Mouse (Mus musculus) limb, embryonic 11.5 days (tissue): ENCODE results near the gene Ifitm1. TPM values are rescaled to one million over a fixed set of nuclear protein-coding genes. Genes with fewer than 3 reads are reported as not detected.
"Not testable (repeated sequence)": the region's sequence is repeated elsewhere in the genome, so short reads cannot be mapped to it uniquely, and the experiment has no call there.

Experiments used
- ATAC-seq: fragments of 200-750 bp; cut with Nextera tagmentation; 2 replicates; pipeline ENCODE4 v1.8.0; 2017; ENCODE audit warnings: low read depth; ENCODE audit not compliant: insufficient number of reproducible peaks, low FRiP score, low TSS enrichment
- DNase-seq: peaks from one replicate; pipeline ENCODE4 v3.0.0-alpha.2; 2015; ENCODE audit warnings: low spot score
- H3K27ac ChIP-seq: fragments of 300-500 bp; sonication (generic); replicated peaks from 2 replicates; pipeline ENCODE4 v1.5.1; 2014; ENCODE audit warnings: low read depth, mild to moderate bottlenecking, low read length
- H3K27me3 ChIP-seq: fragments of 300-500 bp; sonication (generic); 2 replicates; pipeline ENCODE4 v1.6.1; 2014; ENCODE audit warnings: mild to moderate bottlenecking, low read length, mixed read lengths; ENCODE audit not compliant: control insufficient read depth, insufficient read depth
- H3K36me3 ChIP-seq: fragments of 300-500 bp; sonication (generic); 2 replicates; pipeline ENCODE4 v1.6.1; 2014; ENCODE audit warnings: mild to moderate bottlenecking, low read length, moderate library complexity, mixed read lengths; ENCODE audit not compliant: control insufficient read depth, insufficient read depth
- H3K4me1 ChIP-seq: fragments of 300-500 bp; sonication (generic); 2 replicates; pipeline ENCODE4 v1.6.1; 2014; ENCODE audit warnings: low read length, mixed read lengths; ENCODE audit not compliant: control insufficient read depth, insufficient read depth
- H3K4me2 ChIP-seq: fragments of 300-500 bp; sonication (generic); 2 replicates; pipeline ENCODE4 v1.6.1; 2014; ENCODE audit warnings: low read depth, mild to moderate bottlenecking, moderate library complexity; ENCODE audit not compliant: severe bottlenecking
- H3K4me3 ChIP-seq: fragments of 300-500 bp; sonication (generic); 2 replicates; pipeline ENCODE4 v1.5.1; 2014; ENCODE audit warnings: low read depth, low read length
- H3K9ac ChIP-seq: fragments of 300-500 bp; sonication (generic); 2 replicates; pipeline ENCODE4 v1.6.1; 2014; ENCODE audit warnings: mild to moderate bottlenecking, low read length
- H3K9me3 ChIP-seq: fragments of 300-500 bp; sonication (generic); 2 replicates; pipeline ENCODE4 v1.6.1; 2016; ENCODE audit warnings: low read length; ENCODE audit not compliant: control insufficient read depth
- WGBS: fragments of 180-500 bp; shearing (Covaris S2); extraction: QIAGEN DNeasy Blood & Tissue Kit; methylation state at CpG from one replicate; pipeline ENCODE4 v1.1.7; 2014; 5-methylcytosine and 5-hydroxymethylcytosine counted together
- polyA plus RNA-seq: library from polyadenylated mRNA; unstranded; fragments of >200 nt; fragmentation: Nextera tagmentation; extraction: Ambion mirVana; gene quantifications from 2 replicates; pipeline ENCODE4 v1.2.1, GENCODE M21; 2014

Ifitm1 gene
- polyA plus RNA-seq, 1 experiment from 2014 or later = 68.3 TPM

DNA sequence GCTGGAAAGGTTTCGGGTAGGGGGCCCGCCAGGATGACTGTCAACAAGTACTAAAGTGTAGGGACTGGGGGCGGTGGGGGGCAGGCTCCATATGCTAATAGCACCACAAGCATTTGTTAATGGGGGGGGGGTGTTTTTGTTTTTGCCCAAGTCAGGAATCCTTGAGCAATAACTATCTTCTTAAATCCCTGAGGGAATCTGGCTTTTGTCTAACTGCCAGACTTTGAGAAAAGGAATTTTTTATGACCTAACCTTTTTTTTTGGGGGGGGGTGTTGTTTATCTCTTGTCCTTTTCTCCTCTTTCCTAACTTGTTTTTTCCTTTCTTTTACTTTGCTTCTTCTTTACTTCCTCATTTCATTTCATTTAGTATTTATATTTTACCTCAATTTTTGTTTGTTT, 8.4 kb downstream of the Ifitm1 start:
- Histone ChIP-seq H3K4me3 (no peak overlapping the region), H3K4me2 (no peak overlapping the region), H3K36me3 (no peaks in the 10 kb centered on the region), H3K9me3 (no peaks in the 10 kb centered on the region), H3K4me1 (peaks cover 11% of the 10 kb centered on the region; the same call in 1 of the 2 replicates), H3K27me3 (no peaks in the 10 kb centered on the region), H3K27ac (no peak overlapping the region), H3K9ac (no peak overlapping the region)
- no peak for DNase-seq
- 25% methylated on average over 3 of the region's 3 CpGs for WGBS
- ATAC-seq = no peak

DNA sequence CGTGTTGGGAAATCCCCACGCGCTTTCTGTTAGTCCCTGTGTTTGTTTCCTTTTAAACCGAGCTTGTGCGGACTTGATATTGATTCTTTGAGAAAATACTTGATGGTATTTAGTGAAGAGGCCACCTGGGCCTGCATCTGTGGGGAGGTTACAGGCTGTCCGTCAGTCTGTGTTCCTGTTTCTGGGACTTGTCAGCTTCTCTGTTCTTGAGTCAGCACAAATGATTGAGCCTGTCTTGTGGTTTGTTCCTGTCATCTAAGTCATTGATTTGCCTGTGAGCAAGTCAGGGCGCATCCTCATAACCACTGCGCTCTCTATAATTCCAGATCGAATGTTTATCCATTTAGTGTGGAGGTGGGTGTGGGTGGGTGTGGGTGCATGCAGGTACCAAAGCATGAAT, 9.7 kb downstream of the Ifitm1 start:
- not testable (repeated sequence) for H3K27me3 ChIP-seq, H3K27ac ChIP-seq, H3K9me3 ChIP-seq, H3K4me2 ChIP-seq, H3K36me3 ChIP-seq, DNase-seq, H3K9ac ChIP-seq, H3K4me1 ChIP-seq, H3K4me3 ChIP-seq, ATAC-seq
- WGBS = 90% methylated on average over 9 of the region's 9 CpGs

DNA sequence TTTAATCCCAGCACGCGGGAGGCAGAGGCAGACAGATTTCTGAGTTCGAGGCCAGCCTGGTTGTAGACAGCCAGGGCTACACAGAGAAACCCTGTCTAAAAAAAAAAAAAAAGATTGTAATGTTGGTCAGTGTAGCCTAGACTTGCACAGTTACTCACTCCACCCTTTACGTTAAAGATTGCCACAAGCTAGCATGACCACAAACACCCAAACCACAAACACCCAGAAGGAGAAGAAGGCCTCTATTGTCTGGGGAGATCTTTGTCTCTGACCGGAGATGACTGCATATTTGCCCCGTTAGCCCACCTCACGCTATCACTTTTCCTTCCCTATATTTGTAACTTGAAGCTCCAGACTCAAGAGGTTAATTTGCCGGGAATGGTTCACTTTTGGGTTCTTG, 14.7 kb downstream of the Ifitm1 start:
- Histone ChIP-seq H3K9ac (no peak overlapping the region), H3K4me1 (no peaks in the 10 kb centered on the region), H3K4me3 (no peak overlapping the region), H3K36me3 (no peaks in the 10 kb centered on the region), H3K27me3 (no peaks in the 10 kb centered on the region), H3K4me2 (no peak overlapping the region), H3K9me3 (no peaks in the 10 kb centered on the region), H3K27ac (no peak overlapping the region)
- WGBS = 97% methylated on average over 8 of the region's 8 CpGs
- ATAC-seq = no peak
- no peak for DNase-seq

DNA sequence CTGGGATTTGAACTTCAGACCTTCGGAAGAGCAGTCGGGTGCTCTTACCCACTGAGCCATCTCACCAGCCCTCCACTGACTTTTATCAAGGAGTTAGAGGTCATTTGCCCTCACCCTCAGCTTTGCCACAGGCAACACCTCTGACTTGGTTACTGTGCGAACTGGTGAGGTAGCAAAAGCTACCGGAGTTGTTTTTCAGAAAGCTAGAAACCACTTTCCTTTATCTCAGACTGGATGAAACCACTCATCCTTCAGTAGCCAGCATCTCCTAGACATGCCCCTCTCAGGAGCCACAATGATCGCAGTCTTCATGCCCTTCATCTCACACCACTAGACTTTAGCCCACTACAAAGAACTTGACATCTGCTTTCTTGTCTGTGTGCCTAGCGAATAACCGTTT, 15.9 kb downstream of the Ifitm1 start:
- H3K4me3 ChIP-seq = no peak overlapping the region
- no peak overlapping the region for H3K4me2 ChIP-seq
- no peaks in the 10 kb centered on the region for H3K36me3 ChIP-seq
- no peak for ATAC-seq
- no peak overlapping the region for H3K27ac ChIP-seq
- no peaks in the 10 kb centered on the region for H3K4me1 ChIP-seq
- no peak for DNase-seq
- no peaks in the 10 kb centered on the region for H3K9me3 ChIP-seq
- no peak overlapping the region for H3K9ac ChIP-seq
- 89% methylated on average over 7 of the region's 7 CpGs for WGBS
- H3K27me3 ChIP-seq = no peaks in the 10 kb centered on the region

DNA sequence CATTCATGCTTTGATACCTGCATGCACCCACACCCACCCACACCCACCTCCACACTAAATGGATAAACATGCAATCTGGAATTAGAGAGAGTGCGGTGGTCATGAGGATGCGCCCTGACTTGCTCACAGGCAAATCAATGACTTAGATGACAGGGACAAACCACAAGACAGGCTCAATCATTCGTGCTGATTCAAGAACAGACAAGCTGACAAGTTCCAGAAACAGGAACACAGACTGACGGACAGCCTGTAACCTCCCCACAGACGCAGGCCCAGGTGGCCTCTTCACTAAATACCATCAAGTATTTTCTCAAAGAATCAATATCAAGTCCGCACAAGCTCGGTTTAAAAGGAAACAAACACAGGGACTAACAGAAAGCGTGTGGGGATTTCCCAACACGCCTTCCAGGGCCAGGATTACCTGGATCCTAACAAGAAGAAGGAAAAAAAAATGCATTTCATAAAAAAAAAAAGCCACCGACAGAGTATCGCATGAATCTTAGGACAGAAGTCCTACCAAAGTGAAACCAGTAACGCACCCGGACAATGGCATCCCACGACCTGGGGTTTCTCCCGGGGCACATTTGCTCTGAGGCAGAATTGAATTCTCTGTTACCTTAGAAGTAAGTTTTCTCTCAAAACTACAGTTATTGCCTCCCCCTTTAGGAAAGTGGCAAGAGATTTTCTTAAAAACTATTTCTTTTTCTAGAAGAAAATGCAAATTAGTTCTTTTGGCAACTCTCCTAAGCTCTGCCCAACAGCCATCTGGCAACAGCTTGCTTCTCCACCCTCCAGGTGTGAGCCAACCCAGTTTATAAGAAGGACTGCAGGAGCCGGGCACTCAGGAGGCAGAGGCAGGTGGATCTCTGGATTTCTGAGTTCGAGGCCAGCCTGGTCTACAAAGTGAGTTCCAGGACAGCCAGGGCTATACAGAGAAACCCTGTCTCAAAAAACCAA, 20.4 kb downstream of the Ifitm1 start:
- Histone ChIP-seq H3K9me3 (no peaks in the 10 kb centered on the region), H3K4me2 (no peak overlapping the region), H3K27ac (no peak overlapping the region), H3K4me1 (peaks cover 7% of the 10 kb centered on the region), H3K9ac (no peak overlapping the region), H3K27me3 (no peaks in the 10 kb centered on the region), H3K4me3 (no peak overlapping the region), H3K36me3 (no peaks in the 10 kb centered on the region)
- WGBS = 87% methylated on average over 17 of the region's 17 CpGs
- DNase-seq = no peak
- no peak for ATAC-seq

DNA sequence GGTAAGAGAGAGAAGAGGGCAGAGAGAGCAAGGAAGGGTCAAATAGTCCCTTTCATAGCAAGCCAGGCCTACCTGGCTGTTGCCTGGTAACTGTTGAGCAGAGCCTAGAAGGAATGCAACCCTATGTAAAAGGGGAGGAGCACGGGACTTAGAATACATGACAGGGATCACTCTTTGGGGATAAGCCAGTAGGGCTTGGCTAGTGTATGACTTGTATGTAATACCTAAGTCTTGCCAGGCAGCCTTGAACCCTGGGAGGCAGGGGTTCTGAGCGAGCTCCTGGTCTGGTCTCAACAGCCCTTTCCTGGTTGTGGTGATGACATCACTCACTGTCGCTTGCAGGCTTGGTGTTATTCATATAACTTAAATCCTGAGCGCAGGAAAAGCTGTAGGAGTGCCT, 22.0 kb downstream of the Ifitm1 start:
- Histone ChIP-seq H3K4me3 (no peak overlapping the region), H3K9ac (no peak overlapping the region), H3K9me3 (no peaks in the 10 kb centered on the region), H3K4me2 (no peak overlapping the region), H3K27me3 (no peaks in the 10 kb centered on the region), H3K36me3 (no peaks in the 10 kb centered on the region), H3K4me1 (peaks cover 7% of the 10 kb centered on the region), H3K27ac (no peak overlapping the region)
- DNase-seq (no peak), ATAC-seq (no peak)
- WGBS = 83% methylated on average over 4 of the region's 4 CpGs

DNA sequence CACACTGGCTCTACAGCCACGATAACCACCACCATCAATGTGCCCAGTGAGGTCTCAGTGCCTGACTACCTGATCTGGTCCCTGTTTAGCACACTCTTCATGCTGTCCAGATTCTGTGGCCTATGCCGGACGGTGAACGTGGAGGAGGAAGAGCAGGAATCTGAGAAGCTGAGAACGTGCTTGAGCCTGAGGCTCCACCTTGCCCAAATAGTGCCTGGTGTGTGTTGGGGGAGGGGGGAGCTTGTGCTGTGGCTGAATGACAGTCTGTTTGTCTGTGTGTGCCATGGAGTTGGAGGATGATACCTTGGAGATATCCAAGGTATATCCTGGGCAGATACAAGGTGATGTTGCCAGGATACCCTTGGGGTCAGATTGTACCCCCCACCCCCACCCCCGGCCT, 23.2 kb downstream of the Ifitm1 start:
- 67% methylated on average over 6 of the region's 6 CpGs for WGBS
- Histone ChIP-seq H3K27me3 (no peaks in the 10 kb centered on the region), H3K9ac (no peak overlapping the region), H3K4me1 (peaks cover 7% of the 10 kb centered on the region), H3K36me3 (no peaks in the 10 kb centered on the region), H3K27ac (0 out of 2 replicates have a peak overlapping the region, but pooled peaks have one; percentile 52), H3K4me3 (no peak overlapping the region), H3K9me3 (no peaks in the 10 kb centered on the region), H3K4me2 (no peak overlapping the region)
- DNase-seq (no peak), ATAC-seq (no peak)

DNA sequence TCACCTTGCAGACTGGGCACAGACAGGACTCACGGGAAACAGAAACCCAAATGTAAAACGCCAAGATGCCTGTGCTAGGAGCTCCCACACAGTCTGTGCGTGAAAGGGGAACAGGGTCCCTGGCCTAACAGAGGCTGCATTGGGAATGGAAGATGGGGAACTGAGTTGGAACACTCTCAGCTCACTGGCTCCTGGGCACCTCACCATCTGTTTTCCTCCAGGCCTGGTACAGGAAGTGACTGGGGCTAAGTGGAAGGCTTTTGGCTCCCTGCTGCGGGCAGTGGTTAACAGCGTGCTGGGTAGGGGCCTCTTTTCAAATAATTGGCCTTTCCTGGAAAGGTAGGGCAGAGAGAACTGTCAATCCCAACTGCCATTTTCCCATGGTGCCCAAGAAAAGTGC, 23.6 kb downstream of the Ifitm1 start:
- H3K4me1 ChIP-seq = peaks cover 7% of the 10 kb centered on the region
- H3K36me3 ChIP-seq = no peaks in the 10 kb centered on the region
- no peaks in the 10 kb centered on the region for H3K9me3 ChIP-seq
- H3K4me2 ChIP-seq = no peak overlapping the region
- no peak for DNase-seq
- no peaks in the 10 kb centered on the region for H3K27me3 ChIP-seq
- WGBS = 61% methylated on average over 5 of the region's 5 CpGs
- no peak for ATAC-seq
- 0 out of 2 replicates have a peak overlapping the region, but pooled peaks have one; percentile 52 for H3K27ac ChIP-seq
- no peak overlapping the region for H3K4me3 ChIP-seq
- 0 out of 2 replicates have a peak overlapping the region, but pooled peaks have one; percentile 30 for H3K9ac ChIP-seq
